Mouse (Mus musculus) adrenal gland, adult 2 months (tissue): ENCODE results near the gene Zfp277. TPM values are rescaled to one million over a fixed set of nuclear protein-coding genes. Genes with fewer than 3 reads are reported as not detected.

ENCODE experiments used
- DNase-seq: peaks from one replicate; pipeline ENCODE4 v3.0.0; 2021
- long read RNA-seq: library from polyadenylated mRNA; stranded (forward); transcript quantifications from one replicate; pipeline ENCODE4 v2.0.0, GENCODE M21; 2021
- polyA plus RNA-seq: library from polyadenylated mRNA; depleted of rRNA; stranded (reverse); fragments of >200 nt; gene quantifications from 2 replicates; pipeline ENCODE4 v1.2.3, GENCODE M21; 2012; rRNA removed
- total RNA-seq, 2 experiments: library from RNA; stranded (reverse); gene quantifications; 2 replicates each; pipeline ENCODE4 v1.2.3; 2021

Gene Zfp277
- 10 to 100 TPM; 14.2 to 16.3 TPM for total RNA-seq
- 2.0 and 2.1 TPM in 2 replicates for polyA plus RNA-seq
- long read RNA-seq, transcript Zfp277-201 (12 exons, 2,188 nt), result major isoform, 9 of 12 reads
- long read RNA-seq, partial matches to known transcripts, result 2 of 12 reads
- long read RNA-seq, other reads (novel, unspliced or antisense), result 0 of 12 reads

GRCm38 (mm10) chr12:40445648-40446449 lies at the start of gene Zfp277, which contains the start of gene Dock4:
TSS of gene Zfp277 (minus strand) at chr12:40445902.
TSS of gene Dock4 (plus strand) at chr12:40445952.
- peak; percentile 99 for DNase-seq

GRCm38 (mm10) chr12:40486047-40486837 lies 40.5 kb upstream of the Zfp277 start:
- DNase-seq, result no peak

- DNase-seq, result no peak
Observed at GRCm38 (mm10) chr12:40485210-40485609, 39.5 kb upstream of the Zfp277 start.

GRCm38 (mm10) chr12:40484224-40484623 lies 38.5 kb upstream of the Zfp277 start:
- no peak for DNase-seq

- peak; percentile 63 for DNase-seq
Observed at GRCm38 (mm10) chr12:40477621-40478452, 32.1 kb upstream of the Zfp277 start.

GRCm38 (mm10) chr12:40473709-40474108 lies 28.0 kb upstream of the Zfp277 start:
- no peak for DNase-seq

GRCm38 (mm10) chr12:40471649-40472399 lies 26.1 kb upstream of the Zfp277 start:
- peak; percentile 29 for DNase-seq

- DNase-seq, result no peak
Observed at GRCm38 (mm10) chr12:40469009-40469408, 23.3 kb upstream of the Zfp277 start.

- no peak for DNase-seq
Observed at GRCm38 (mm10) chr12:40468235-40468634, 22.5 kb upstream of the Zfp277 start.

- no peak for DNase-seq
Observed at GRCm38 (mm10) chr12:40464282-40464681, 18.6 kb upstream of the Zfp277 start.

GRCm38 (mm10) chr12:40463828-40464227 lies 18.1 kb upstream of the Zfp277 start:
- no peak for DNase-seq

GRCm38 (mm10) chr12:40462693-40463235 lies 17.1 kb upstream of the Zfp277 start:
- DNase-seq, result no peak

GRCm38 (mm10) chr12:40459673-40460265 lies 14.1 kb upstream of the Zfp277 start:
- DNase-seq, result no peak

GRCm38 (mm10) chr12:40458977-40459376 lies 13.3 kb upstream of the Zfp277 start:
- DNase-seq, result peak; percentile 65

GRCm38 (mm10) chr12:40456517-40456916 lies 10.8 kb upstream of the Zfp277 start:
- no peak for DNase-seq

GRCm38 (mm10) chr12:40449119-40449795 lies 3.6 kb upstream of the Zfp277 start:
- DNase-seq, result no peak

- DNase-seq, result no peak
Observed at GRCm38 (mm10) chr12:40447561-40448355, 2.1 kb upstream of the Zfp277 start.

- DNase-seq, result peak; percentile 73
Observed at GRCm38 (mm10) chr12:40446450-40447381, 1.0 kb upstream of the Zfp277 start.
